Mouse (Mus musculus): ENCODE results near the gene Nyap1.
"Not testable (repeated sequence)": the region's sequence is repeated elsewhere in the genome, so short reads cannot be mapped to it uniquely, and the experiment has no call there.

Gene Nyap1

DNA sequence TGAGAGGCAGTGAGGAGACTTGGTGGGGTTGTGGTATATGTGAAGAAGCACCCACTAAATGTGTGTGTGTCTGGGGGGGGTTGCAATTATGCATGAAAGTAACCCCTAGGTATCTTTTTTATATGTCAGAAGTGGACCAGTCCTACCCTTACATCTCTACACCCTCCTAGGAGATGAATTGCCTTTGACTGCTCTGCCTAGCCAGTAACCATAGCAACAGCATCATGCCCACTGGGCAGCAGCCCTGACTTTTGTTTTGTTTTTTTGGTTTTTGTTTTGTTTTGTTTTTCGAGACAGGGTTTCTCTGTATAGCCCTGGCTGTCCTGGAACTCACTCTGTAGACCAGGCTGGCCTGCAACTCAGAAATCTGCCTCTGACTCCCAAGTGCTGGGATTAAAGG, 27.1 kb upstream of the Nyap1 start:
- no peak for DNase-seq (ENCODE audit: low spot score in 2 of 2)

DNA sequence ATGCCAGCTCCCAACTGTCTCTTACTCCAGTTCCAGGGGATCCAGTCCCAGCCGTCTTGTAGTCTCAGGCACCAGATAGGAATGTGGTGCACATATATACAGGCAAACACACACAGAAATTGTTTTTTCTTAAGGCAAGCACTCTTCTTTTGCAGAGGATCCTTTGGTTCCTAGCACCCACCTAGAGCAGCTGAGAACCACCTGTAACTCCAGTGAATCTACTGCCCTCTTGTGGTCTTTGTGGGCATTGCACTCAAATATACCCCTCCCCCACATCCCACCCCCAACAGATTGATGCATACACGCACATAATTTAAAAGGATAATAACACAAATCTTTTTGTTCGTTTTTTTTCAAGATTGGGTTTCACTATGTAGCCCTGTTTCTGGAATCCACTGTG, 24.9 kb upstream of the Nyap1 start:
- DNase-seq (ENCODE audit: low spot score in 2 of 2) = no peak

DNA sequence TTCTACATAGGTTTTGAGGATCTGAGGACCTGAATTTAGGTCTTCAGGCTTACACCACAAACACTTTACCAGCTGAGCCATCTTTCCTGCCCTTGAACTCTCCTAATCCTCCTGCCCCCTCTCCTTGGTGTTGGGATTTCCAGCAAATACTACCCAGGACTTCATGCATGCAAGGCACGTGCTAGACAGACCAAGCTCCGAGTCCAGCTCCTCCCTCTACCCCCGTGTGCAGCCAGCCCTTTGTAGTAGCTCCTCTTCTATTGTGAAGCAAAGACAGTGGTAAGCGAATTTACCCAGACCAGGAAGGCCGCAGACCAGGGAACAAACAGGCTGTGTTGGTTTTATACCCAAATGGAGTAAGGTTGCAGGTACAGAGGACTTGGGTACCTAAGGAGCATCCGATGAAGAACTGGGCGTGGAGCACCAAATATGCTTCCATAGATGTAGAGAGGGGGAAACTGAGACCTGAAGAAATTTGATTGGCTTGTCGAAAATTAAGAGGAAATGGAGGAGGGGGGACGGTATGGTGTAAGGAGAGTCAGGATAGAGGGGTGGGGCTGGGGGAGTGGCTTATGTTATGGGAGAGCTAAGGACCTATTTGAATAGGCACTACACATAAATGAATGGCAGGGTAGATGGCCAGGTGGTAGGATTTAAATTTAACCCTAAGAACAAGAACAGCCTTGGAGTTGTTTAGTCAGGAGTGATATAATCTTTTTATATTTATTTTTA, 23.4 kb upstream of the Nyap1 start:
- DNase-seq (ENCODE audit: low spot score in 2 of 2) = no peak

DNA sequence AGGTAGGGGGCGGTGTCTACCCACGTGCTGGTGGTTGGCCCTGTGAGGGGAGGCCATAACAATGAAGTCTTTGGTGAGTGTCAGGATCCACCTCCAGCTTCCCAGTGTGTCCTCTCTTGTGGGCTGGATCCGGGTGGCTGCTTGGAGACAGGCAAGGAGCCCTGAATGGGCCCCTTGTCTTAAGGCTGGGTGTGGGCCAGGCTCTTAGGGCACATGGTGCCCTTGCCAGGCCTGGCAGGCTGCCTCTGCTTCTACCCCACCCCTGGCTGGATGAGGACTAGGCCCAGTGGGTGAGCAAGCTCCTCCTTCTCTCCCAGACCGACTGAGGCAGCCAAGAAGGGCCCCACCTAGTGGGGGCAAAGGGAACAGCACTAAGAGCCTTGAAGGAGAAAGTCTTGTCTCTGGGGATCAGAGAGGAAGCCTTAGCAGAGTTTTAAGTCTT, 18.6 kb upstream of the Nyap1 start:
- DNase-seq (ENCODE audit: low spot score in 2 of 2) = peak; percentile 82 to 88

DNA sequence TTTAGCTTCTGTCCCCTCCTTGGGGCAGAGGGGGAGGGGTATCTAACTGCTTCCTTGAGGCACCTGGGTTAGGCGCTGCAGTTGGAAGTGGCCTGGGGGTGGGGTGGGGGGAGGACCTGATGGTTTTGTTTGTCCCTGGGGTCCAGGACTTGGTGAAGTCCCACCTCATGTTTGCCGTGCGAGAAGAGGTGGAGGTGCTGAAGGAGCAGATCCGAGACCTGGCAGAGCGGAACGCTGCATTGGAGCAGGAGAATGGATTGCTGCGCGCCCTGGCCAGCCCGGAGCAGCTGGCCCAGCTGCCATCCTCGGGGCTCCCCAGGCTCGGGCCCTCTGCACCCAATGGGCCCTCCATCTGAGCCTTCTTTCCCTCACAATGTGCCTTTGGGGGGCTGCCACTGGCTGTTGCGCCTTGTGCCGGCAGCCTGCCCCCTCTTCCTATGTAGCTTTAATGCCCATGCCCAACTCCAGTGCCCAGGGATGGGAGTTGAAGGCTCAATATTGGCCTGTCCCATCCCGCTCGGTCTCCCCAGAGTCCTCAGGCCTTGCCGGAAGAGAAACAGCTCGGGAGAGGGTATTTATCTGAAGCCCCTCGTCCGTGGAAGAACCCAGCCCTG, 17.6 kb upstream of the Nyap1 start:
- no peak for DNase-seq (ENCODE audit: low spot score in 2 of 2)

DNA sequence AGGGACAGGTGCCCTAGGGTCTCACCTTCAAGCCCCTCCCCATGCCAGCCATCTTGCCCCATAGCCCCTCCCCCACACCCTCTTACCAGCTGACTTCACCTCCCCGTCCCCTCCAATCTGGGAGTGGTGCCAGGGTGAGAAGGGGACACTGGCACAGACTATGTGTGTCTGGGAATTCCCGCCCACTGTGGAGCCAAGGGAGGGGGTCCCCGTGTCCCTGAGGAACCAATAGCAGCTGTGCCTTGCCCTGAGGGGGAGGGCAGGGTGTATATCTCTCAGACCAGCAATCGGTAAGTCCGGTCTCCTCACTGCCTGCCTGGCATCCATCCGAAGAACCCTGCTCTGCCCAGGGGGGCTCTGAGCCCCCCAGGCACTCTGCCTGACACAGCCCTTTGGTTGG, 16.5 kb upstream of the Nyap1 start:
- peak; percentile 67 to 68 for DNase-seq (ENCODE audit: low spot score in 2 of 2)

DNA sequence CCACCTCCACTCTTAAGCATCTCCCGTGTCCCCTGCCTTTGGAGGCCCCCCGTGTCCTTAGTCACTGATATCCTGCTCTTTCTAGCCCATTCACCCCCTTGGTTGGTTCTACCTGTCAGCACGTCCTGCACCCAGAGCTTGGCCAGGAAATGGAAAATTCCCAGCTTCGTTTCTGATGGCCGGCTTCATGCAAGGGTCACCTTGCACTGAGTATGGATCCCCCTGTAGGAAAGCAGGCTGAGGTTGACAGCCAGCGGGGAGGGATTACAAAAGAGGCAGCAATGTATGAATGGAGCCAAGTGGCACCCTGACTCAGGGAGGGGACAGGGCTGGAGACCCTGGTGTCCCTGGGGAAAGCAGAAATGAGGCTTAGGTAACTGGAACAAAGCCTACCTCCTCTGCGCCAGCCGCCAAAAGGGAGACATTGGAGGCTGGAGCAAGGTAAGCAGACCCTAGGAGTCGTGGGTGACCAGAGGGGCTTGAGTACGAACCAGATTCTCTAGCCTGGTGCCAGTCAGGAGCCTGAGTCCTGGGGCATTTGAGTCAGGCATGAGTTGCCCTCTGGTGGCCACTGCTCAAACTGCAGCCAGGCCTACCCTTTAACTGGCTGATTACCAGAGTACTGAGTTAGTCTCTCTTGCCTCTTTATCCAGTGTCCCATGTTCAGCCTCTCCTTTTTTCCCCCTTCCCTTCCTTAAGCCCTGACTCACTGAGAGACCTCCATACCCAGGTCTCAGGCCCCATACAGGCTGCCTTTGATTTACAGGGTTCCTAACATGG, 15.7 kb upstream of the Nyap1 start:
- peak; percentile 71 to 90 for DNase-seq (ENCODE audit: low spot score in 2 of 2)

DNA sequence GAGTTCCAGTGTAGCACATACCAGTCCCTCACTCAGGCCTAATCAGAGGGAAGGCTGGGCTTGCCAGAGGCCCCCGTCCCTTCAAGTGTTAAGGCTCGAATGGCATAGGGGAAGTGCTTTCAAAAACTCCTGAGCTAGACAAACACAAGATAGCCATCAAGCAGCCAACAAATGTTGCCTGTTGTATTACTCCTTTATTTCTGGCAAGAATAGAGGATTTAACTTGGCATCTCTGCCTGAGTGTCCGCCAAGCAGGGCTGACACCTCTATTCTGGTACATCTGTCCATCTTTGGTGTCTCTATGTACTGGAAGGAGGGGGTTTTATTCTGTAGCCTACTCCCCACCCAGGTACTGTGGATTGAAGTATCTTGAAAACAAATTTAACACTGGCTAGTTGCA, 14.7 kb upstream of the Nyap1 start:
- no peak for DNase-seq (ENCODE audit: low spot score in 2 of 2)

DNA sequence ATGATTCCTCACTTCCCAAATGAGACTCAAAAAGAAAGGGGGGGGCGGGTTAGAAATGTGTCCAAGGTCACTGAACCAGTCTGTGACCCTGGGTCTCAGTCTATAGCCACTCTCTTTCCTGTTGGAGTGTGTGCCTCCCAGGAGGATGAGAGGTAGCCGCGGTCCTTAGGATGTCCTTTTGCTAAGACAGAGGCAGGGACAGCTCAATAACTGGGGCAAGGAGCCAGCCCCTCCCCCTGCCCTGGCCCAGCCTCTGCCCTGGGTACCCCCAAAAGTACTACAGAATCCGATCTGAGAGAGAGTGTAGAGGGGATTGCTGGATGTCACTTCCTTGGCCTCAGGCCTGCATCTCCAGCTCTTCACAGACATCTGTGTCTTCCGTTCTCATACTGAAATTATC, 14.0 kb upstream of the Nyap1 start:
- DNase-seq (ENCODE audit: low spot score in 2 of 2) = no peak

DNA sequence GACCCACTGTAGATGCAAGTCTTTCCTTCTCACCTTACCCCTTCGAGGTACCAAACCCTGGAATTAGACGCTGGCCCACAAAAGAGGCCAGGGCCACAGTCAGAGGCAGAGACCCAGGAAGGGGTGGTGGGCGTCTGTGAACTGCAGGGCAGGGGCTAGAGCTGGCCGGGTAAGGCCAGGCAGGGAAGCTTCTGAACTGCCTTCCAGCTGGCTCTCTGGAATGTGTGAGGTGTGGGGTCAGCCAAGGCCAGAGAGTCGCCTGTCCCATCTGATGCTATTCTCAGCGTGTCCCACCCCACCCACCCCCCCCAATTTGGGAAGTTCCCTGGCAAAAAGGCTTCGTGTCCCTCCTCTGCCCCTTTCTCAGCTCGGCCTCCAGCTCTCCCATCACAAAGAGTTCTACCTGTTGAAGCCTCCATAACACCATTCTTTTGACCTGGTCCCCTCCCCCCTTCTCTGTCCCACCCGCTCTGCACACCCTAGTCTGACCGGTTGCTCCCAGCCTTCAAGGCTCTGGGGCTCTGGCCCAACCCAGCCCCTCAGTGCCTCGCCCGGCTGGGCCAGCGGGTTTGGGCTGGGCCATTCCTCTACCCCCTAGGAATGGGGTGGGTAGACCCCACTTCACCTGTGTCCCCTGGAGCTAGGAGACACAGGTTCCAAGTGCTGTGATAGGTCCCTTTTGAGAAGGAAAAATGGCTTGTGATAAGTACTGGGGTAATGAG, 11.9 kb upstream of the Nyap1 start:
- peak in 1 of 2 experiments; percentile 60 for DNase-seq (ENCODE audit: low spot score in 2 of 2)

DNA sequence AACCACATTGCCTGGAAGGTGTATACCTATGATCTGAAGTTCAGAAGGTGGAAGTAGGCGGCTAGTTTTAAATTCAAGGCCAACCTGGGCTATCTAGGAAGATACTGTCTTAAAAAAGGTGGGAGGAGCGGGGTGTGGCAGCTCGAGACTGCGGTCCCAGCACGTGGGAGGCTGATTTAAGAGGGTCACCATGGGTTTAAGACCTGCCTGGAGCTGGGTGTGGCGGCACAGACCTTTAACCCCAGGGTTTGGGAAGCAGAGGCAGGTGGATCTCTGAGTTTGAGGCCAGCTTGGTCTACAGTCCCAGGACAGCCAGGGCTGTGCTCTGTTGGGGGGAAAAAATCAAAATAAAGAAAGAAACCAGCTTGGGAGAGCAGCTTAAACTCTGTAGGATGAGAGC, 10.6 kb upstream of the Nyap1 start:
- no peak for DNase-seq (ENCODE audit: low spot score in 2 of 2)

DNA sequence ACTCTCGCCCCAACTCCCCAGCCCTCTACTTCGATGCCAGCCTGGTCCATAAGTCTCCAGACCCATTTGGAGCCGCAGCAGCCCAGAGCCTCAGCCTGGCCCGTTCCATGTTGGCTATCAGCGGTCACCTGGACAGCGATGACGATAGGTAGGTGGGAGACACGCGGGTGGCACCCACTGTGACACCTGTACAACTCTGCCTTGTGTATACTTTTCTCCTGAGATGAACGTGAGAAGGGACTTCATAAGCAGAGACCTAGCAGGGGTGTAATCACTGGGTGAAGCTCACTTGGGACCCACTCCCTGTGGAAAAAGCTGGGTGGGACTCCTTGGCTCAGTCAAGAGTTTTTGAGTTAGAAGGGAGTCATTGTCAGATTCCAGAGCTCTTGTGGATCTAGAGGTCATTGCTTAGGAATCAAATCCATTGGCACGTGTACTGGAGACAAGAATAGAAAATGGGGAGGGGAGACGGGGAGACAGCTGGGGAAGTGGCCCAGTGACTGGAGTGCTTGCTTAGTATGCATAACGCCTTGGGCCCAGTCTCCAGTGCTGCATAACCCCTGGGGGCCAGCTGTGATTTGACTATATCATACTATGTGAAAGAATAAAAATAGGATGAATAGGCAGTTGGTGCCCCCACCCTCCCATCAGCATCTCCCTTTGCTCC, 9.9 kb upstream of the Nyap1 start:
- DNase-seq (ENCODE audit: low spot score in 2 of 2) = peak in 1 of 2 experiments; percentile 54

DNA sequence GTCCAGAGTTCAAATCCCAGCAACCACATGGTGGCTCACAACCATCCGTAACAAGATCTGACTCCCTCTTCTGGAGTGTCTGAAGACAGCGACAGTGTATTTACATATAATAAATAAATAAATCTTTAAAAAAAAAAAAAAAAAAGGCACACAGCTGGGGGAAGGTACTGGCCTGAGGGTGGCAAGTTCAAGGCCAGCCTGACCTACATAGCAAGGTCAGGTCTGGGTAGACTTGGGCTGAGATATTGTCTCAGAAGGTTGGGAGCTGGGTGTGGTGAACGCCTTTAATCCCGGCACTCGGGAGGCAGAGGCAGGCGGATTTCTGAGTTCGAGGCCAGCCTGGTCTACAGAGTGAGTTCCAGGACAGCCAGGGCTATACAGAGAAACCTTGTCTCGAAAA, 8.8 kb upstream of the Nyap1 start:
- not testable (repeated sequence) for DNase-seq (ENCODE audit: low spot score in 2 of 2)

DNA sequence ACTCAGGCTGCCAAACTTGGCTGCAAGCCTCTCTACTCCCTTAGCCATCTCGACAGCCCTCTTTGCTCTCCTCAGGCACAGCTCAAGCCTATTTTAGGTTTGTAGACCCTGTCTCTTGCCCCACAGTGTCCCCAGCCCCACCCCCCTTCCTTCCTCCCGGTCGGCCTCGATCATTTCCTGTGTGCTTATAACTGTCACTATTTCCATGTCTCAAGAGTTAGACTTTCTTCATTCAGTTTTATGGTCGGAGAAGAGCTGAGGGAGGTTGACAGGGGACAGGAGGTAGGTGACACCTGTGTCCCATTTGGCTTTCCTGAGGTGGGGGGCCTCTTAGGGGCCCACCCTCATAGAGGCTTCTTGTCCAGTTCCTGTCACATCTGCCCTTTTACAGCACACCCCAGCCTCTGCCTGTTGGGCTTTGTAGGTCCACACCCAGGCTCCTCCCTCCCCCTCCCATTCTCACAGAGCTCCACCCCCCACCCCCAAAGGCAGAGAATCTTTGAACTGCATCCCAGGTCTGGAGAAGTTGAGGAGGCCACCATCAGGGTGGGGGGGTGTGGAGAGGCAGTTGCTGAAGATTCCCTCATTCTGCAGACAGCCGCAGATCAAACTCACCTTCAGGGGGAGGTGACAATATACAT, 7.9 kb upstream of the Nyap1 start:
- DNase-seq (ENCODE audit: low spot score in 2 of 2) = no peak

DNA sequence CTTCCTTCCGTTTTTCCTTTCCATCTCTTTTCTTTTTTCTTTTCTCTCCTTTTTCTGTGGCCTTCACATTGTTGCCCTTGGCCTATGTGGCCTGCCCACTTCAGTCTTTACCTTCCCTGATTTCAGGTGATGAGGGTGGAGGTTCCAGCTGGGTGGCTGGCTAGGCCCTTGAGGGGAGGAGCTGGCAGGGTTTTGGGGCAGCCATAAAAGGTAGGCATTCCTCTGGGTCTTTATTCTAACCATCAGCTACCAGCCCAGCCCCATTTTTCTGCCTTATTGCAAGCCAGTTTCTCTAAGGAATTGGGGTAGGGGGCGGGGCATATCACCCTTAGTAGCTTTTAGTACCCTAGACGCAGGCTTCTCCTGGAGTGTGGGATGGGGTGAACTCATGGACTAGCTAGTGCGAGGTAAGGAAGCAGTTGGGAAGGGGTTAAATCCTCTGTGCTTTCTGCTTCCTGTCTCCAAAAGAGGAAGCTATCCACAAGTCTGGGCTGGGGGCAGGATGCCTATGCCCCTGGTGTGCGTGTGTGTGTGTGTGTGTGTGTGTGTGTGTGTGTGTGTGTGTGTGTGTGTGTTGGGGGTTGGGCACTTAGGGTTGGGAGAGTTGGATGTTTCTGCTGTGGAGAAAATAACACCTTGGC, 6.8 kb upstream of the Nyap1 start:
- peak; percentile 56 to 63 for DNase-seq (ENCODE audit: low spot score in 2 of 2)

DNA sequence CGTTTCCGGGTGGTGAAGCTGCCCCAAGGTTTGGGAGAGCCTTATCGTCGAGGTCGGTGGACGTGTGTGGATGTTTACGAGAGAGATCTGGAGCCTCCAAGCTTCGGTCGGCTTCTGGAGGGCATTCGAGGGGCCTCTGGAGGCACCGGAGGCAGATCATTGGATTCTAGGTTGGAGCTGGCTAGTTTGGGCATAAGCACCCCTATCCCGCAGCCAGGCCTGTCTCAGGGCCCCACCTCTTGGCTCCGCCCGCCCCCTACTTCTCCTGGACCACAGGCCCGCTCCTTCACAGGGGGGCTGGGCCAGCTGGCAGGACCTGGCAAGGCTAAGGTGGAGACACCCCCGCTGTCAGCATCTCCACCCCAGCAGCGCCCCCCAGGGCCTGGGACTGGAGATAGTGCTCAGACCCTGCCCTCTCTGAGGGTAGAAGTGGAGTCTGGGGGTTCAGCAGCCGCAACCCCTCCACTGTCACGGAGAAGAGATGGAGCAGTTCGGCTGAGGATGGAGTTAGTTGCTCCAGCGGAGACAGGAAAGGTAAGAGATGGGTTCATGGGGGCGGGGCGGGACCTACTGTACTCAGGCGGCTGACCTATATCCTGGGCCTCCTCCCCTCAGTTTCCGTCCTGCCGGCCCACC, 6.0 kb upstream of the Nyap1 start:
- peak; percentile 58 to 61 for DNase-seq (ENCODE audit: low spot score in 2 of 2)

DNA sequence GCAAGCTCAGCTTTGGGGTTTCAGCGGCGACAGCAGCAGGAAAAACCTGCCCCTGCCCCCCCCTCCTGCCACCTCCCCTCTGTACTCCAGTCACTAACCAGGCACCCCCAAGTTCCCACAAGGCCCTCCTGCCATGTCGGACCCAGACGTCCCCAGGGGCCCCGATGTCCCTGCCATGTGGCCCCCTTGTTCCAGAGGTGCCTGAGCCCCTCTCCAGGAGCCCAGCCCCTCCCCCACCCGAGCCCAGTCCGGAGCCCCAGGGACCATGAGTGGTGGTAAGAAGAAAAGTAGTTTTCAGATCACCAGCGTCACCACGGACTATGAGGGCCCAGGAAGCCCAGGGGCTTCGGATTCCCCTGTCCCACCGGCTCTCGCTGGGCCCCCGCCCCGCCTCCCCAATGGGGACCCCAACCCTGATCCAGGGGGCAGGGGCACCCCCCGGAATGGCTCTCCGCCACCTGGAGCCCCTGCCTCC, 5.5 kb upstream of the Nyap1 start:
- no peak for DNase-seq (ENCODE audit: low spot score in 2 of 2)

DNA sequence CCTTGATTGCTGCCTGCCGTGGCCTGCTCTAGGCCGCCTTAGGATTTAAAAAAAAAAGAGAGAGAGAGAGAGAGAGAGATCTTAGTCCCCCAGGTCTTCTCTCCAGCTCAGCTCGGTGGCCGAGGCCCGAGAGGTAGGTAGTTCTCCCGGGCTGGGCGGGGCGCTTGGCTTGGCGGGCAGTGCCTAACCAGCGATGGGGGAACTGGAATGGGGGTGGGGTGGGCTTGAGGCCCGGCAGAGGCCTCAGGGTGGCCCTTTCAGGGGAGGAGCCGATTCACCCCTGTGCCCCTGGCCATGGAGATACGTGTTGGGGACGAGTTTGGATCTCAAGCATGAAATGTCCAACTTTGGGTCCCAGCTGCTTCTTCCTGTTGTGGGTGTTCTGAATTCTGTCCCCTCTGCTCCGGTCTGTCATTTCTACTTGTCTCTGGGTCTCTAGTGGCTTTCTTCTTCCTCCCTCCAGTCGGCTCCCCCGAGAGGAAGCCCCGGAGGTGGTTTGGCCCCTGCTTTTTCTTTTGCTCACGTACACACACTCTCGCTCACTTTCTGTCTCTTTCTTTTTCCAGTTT, 5.0 kb upstream of the Nyap1 start:
- peak; percentile 66 to 72 for DNase-seq (ENCODE audit: low spot score in 2 of 2)

Data from heart, adult 9 months (tissue).